Mouse (Mus musculus) thymus, adult 2 months (tissue): ENCODE measurements around the gene Stag1. TPM values are rescaled to one million over a fixed set of nuclear protein-coding genes. Genes with fewer than 3 reads are reported as not detected.

Source experiments
- DNase-seq: peaks from one replicate; pipeline ENCODE4 v3.0.0; 2021
- H3K27ac ChIP-seq: fragments of 200-500 bp; 2 replicates; pipeline ENCODE4 v1.5.1; 2012; ENCODE audit warnings: low read length, control low read depth; ENCODE audit not compliant: control insufficient read depth, insufficient read depth
- H3K27me3 ChIP-seq: fragments of 200-500 bp; 2 replicates; pipeline ENCODE4 v1.6.1; 2012; ENCODE audit warnings: mild to moderate bottlenecking, low read length, moderate library complexity, mixed read lengths; ENCODE audit not compliant: control insufficient read depth, insufficient read depth
- H3K36me3 ChIP-seq: fragments of 200-500 bp; 2 replicates; pipeline ENCODE4 v1.6.1; 2012; ENCODE audit warnings: mild to moderate bottlenecking, low read length, moderate library complexity; ENCODE audit not compliant: control insufficient read depth, insufficient read depth
- H3K4me1 ChIP-seq: fragments of 200-500 bp; replicated peaks from 2 replicates; pipeline ENCODE4 v1.6.1; 2012; ENCODE audit warnings: low read length; ENCODE audit not compliant: control insufficient read depth, insufficient read depth
- H3K4me3 ChIP-seq: fragments of 200-500 bp; 2 replicates; pipeline ENCODE4 v1.5.1; 2012; ENCODE audit warnings: mild to moderate bottlenecking, low read length, control low read depth, moderate library complexity; ENCODE audit not compliant: control insufficient read depth, insufficient read depth
- CTCF ChIP-seq: fragments of 200-500 bp; IDR thresholded peaks from 2 replicates; pipeline ENCODE4 v1.5.1; 2012; ENCODE audit warnings: mild to moderate bottlenecking, control low read depth, low read length, moderate library complexity, borderline replicate concordance; ENCODE audit not compliant: control insufficient read depth, poor library complexity, insufficient read depth; ENCODE audit errors: extremely low read depth
- POLR2A ChIP-seq: fragments of 200-500 bp; IDR thresholded peaks from 2 replicates; pipeline ENCODE4 v1.6.1; 2012; ENCODE audit warnings: mild to moderate bottlenecking, low read length, control low read depth, moderate library complexity; ENCODE audit not compliant: control insufficient read depth, poor library complexity, insufficient read depth; ENCODE audit errors: extremely low read depth
- WGBS: fragments of 180-500 bp; shearing (Covaris S2); methylation state at CpG from one replicate; pipeline ENCODE4 v1.1.7; 2018; 5-methylcytosine and 5-hydroxymethylcytosine counted together
- polyA plus RNA-seq: library from polyadenylated mRNA; depleted of rRNA; stranded (reverse); fragments of >200 nt; gene quantifications from 2 replicates; pipeline ENCODE4 v1.2.3, GENCODE M21; 2012; rRNA removed

Gene Stag1
- 7.9 and 10.2 TPM in 2 replicates for polyA plus RNA-seq

GRCm38 (mm10) chr9:100597546-100597945 is at the start of gene Stag1:
TSS of gene Stag1 (plus strand) at chr9:100597798.
- Histone ChIP-seq H3K4me3 (no peak within 1 kb of the TSS), H3K27ac (no peak within 1 kb of the TSS), H3K36me3 (no peaks in the 10 kb centered on the region), H3K27me3 (no peaks in the 10 kb centered on the region), H3K4me1 (peaks cover 2% of the 10 kb centered on the region; the same call in 1 of the 2 replicates)
- 73% methylated on average over 8 of the region's 8 CpGs for WGBS
- no peak for DNase-seq
- TF ChIP-seq POLR2A (no peak), CTCF (no peak)

DNA sequence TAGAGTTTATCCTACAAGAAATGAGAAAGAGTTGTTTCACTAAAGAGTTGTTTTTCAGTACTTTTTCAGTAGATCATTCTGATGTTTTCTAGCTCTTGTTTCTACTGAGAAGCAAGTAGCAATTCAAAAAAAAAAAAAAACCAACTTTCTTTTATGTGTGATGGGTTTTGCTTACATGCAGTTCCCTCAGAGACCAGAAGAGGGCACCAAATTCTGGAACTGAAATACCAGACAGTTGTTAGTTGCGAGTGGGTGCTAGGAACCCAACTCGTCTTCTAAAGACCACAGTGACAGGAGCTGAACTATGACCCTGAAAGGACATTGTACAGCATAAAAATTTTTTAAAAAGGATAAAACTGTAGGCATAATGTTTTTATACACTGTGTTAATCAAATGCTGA is 49.3 kb upstream of the Stag1 start:
- 97% methylated on average over 2 of the region's 2 CpGs for WGBS
- DNase-seq, result peak; percentile 52
- no peaks in the 10 kb centered on the region for H3K36me3 ChIP-seq
- H3K4me1 ChIP-seq, result peaks cover 7% of the 10 kb centered on the region; the same call in 1 of the 2 replicates
- no peak overlapping the region for H3K4me3 ChIP-seq
- TF ChIP-seq CTCF, result no peak
- TF ChIP-seq POLR2A, result no peak
- no peaks in the 10 kb centered on the region for H3K27me3 ChIP-seq
- no peak overlapping the region for H3K27ac ChIP-seq

DNA sequence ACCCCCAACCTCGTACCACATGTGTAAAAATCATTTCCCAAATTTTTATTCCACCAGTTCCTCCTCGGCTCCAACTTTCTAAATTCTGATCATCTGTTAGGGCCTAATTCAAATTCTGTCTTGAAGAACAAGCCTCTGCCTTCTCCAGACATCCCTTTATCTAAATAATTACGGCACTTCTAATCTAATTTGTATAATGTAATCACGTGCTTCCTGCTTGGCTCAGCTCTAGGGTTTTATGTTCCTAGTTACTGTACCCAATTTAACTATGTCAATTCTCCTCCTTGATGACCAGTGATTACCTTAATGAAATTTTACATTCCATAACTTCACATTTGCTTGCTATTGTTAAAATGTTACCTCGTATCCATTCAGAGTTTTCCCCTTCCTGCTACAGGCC is 41.9 kb upstream of the Stag1 start:
- Histone ChIP-seq H3K4me3 (no peak overlapping the region), H3K27me3 (no peaks in the 10 kb centered on the region), H3K4me1 (no peaks in the 10 kb centered on the region), H3K36me3 (no peaks in the 10 kb centered on the region), H3K27ac (no peak overlapping the region)
- 93% methylated on average over 5 of the region's 5 CpGs for WGBS
- TF ChIP-seq POLR2A (no peak), CTCF (no peak)
- no peak for DNase-seq

GRCm38 (mm10) chr9:100558023-100558573 is 39.5 kb upstream of the Stag1 start:
- no peak overlapping the region for H3K27ac ChIP-seq
- H3K4me3 ChIP-seq, result no peak overlapping the region
- DNase-seq, result no peak
- no peaks in the 10 kb centered on the region for H3K36me3 ChIP-seq
- no peak for TF ChIP-seq POLR2A
- TF ChIP-seq CTCF, result no peak
- H3K4me1 ChIP-seq, result no peaks in the 10 kb centered on the region
- 97% methylated on average over 4 of the region's 4 CpGs for WGBS
- no peaks in the 10 kb centered on the region for H3K27me3 ChIP-seq

GRCm38 (mm10) chr9:100558991-100559390 is 38.6 kb upstream of the Stag1 start:
- no peak overlapping the region for H3K27ac ChIP-seq
- no peaks in the 10 kb centered on the region for H3K4me1 ChIP-seq
- H3K4me3 ChIP-seq, result no peak overlapping the region
- TF ChIP-seq CTCF (no peak), POLR2A (no peak)
- no peak for DNase-seq
- H3K36me3 ChIP-seq, result no peaks in the 10 kb centered on the region
- no peaks in the 10 kb centered on the region for H3K27me3 ChIP-seq

DNA sequence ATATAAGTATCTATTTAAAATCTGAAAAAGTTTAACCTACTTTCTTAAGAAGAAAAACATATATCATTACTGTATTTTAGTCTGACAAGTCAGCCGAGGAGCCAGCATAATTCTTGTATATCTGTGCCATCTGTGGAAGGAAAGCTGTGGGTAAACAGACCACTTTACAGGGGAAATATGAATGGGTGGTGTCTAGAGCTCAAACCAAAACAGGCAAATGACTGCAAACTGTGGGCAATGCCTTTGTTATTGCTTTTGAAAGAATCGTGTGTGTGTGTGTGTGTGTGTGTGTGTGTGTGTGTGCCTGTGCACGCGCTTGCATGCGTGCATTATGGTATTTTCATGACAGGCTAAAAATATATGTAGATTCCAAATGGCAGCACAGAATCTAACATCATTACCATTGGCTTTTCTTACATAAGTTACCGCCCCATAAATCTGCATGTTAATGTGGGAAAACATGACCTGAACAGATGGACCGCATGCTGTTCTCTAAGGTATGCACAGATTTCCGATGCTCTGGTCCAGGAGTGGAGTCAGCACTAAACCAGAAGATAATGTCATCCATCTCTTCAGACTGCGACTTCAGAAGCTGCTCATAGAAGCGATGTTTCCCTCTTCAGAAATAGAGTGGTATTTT is 37.2 kb upstream of the Stag1 start:
- Histone ChIP-seq H3K4me1 (no peaks in the 10 kb centered on the region), H3K4me3 (no peak overlapping the region), H3K27me3 (no peaks in the 10 kb centered on the region), H3K36me3 (no peaks in the 10 kb centered on the region), H3K27ac (no peak overlapping the region)
- WGBS, result 79% methylated on average over 10 of the region's 10 CpGs
- TF ChIP-seq CTCF (no peak), POLR2A (no peak)
- no peak for DNase-seq
